Mouse (Mus musculus) layer of hippocampus, adult 2 months (tissue): ENCODE measurements at regions not wholly inside any gene's neighbourhood (a gene's known extent, or its start where the extent isn't known, plus 50 kb on each side); places are given as distances from the start of the nearest gene placed in this dataset.

Experiments used
- DNase-seq, 2 experiments: peaks; one replicate each; pipeline ENCODE4 v3.0.0; 2022; ENCODE audit warnings: low spot score in 2 of 2
- H3K27ac ChIP-seq: fragments of 200-600 bp; 2 replicates; pipeline ENCODE4 v1.8.1; 2022
- H3K4me3 ChIP-seq: fragments of 200-600 bp; 2 replicates; pipeline ENCODE4 v1.8.1; 2022; ENCODE audit warnings: mild to moderate bottlenecking
- CTCF ChIP-seq: fragments of 200-600 bp; conservative IDR thresholded peaks from 2 replicates; pipeline ENCODE4 v1.8.1; 2022; ENCODE audit warnings: antibody characterized with exemption, mild to moderate bottlenecking, moderate library complexity

- Histone ChIP-seq H3K27ac (no peak overlapping the region), H3K4me3 (no peak overlapping the region; the same call in 1 of the 2 replicates)
- no peak for TF ChIP-seq CTCF
- no peak for DNase-seq
Measured at GRCm38 (mm10) chr5:148820476-148820875, 108.6 kb downstream of the Katnal1 start.

- DNase-seq, result no peak
- no peak for TF ChIP-seq CTCF
- Histone ChIP-seq H3K4me3 (no peak overlapping the region), H3K27ac (no peak overlapping the region)
Measured at GRCm38 (mm10) chr5:148819423-148819822, 109.7 kb downstream of the Katnal1 start.

GRCm38 (mm10) chr5:148818746-148819145 is 110.4 kb downstream of the Katnal1 start:
- TF ChIP-seq CTCF, result no peak
- Histone ChIP-seq H3K27ac (no peak overlapping the region), H3K4me3 (no peak overlapping the region)
- DNase-seq, result no peak

- no peak for DNase-seq
- TF ChIP-seq CTCF, result no peak
- Histone ChIP-seq H3K27ac (no peak overlapping the region), H3K4me3 (no peak overlapping the region)
Measured at GRCm38 (mm10) chr5:148812840-148813239, 116.3 kb downstream of the Katnal1 start.

GRCm38 (mm10) chr5:148812016-148812415 is 117.1 kb downstream of the Katnal1 start:
- no peak overlapping the region for H3K27ac ChIP-seq
- H3K4me3 ChIP-seq, result no peak overlapping the region
- peak; percentile 91 for TF ChIP-seq CTCF
- peak; percentile 42 to 81 for DNase-seq

GRCm38 (mm10) chr5:148809485-148809884 is 119.6 kb downstream of the Katnal1 start:
- DNase-seq, result no peak
- no peak for TF ChIP-seq CTCF
- Histone ChIP-seq H3K4me3 (no peak overlapping the region), H3K27ac (no peak overlapping the region)

- Histone ChIP-seq H3K27ac (no peak overlapping the region), H3K4me3 (no peak overlapping the region; the same call in 1 of the 2 replicates)
- no peak for DNase-seq
- TF ChIP-seq CTCF, result no peak
Measured at GRCm38 (mm10) chr5:148809055-148809454, 120.1 kb downstream of the Katnal1 start.

- peak; percentile 55 to 72 for DNase-seq
- TF ChIP-seq CTCF, result peak; percentile 91
- Histone ChIP-seq H3K4me3 (no peak overlapping the region; the same call in 1 of the 2 replicates), H3K27ac (no peak overlapping the region)
Measured at GRCm38 (mm10) chr5:148808426-148808825, 120.7 kb downstream of the Katnal1 start.

GRCm38 (mm10) chr5:148807612-148808011 is 121.5 kb downstream of the Katnal1 start:
- Histone ChIP-seq H3K4me3 (no peak overlapping the region), H3K27ac (no peak overlapping the region)
- peak; percentile 33 for TF ChIP-seq CTCF
- no peak for DNase-seq

GRCm38 (mm10) chr5:148805030-148805429 is 124.1 kb downstream of the Katnal1 start:
- no peak for DNase-seq
- Histone ChIP-seq H3K27ac (no peak overlapping the region), H3K4me3 (no peak overlapping the region)
- no peak for TF ChIP-seq CTCF

GRCm38 (mm10) chr5:148803772-148804171 is 125.3 kb downstream of the Katnal1 start:
- Histone ChIP-seq H3K27ac (no peak overlapping the region), H3K4me3 (no peak overlapping the region)
- DNase-seq, result no peak
- no peak for TF ChIP-seq CTCF

GRCm38 (mm10) chr5:148802720-148803119 is 126.4 kb downstream of the Katnal1 start:
- Histone ChIP-seq H3K4me3 (no peak overlapping the region), H3K27ac (no peak overlapping the region)
- no peak for TF ChIP-seq CTCF
- no peak for DNase-seq

GRCm38 (mm10) chr5:148798541-148798940 is 130.6 kb downstream of the Katnal1 start:
- Histone ChIP-seq H3K4me3 (no peak overlapping the region), H3K27ac (no peak overlapping the region)
- no peak for TF ChIP-seq CTCF
- DNase-seq, result no peak

GRCm38 (mm10) chr5:148796072-148796471 is 133.0 kb downstream of the Katnal1 start:
- TF ChIP-seq CTCF, result no peak
- Histone ChIP-seq H3K27ac (no peak overlapping the region), H3K4me3 (no peak overlapping the region)
- no peak for DNase-seq

- Histone ChIP-seq H3K4me3 (no peak overlapping the region), H3K27ac (no peak overlapping the region)
- TF ChIP-seq CTCF, result peak; percentile 89
- DNase-seq, result peak; percentile 37 to 69
Measured at GRCm38 (mm10) chr5:148794465-148794864, 134.7 kb downstream of the Katnal1 start.
